Mouse (Mus musculus) G1E-ER4 (cell line): ENCODE data around the gene Rtel1. TPM values are rescaled to one million over a fixed set of nuclear protein-coding genes. Genes with fewer than 3 reads are reported as not detected.

Source experiments
- GATA1 ChIP-seq: IDR thresholded peaks from one replicate; pipeline ENCODE4 v1.8.0; 2012; ENCODE audit warnings: low read length, inconsistent platforms
- polyA plus RNA-seq: library from polyadenylated mRNA; stranded (reverse); fragments of >175 nt; gene quantifications from 2 replicates; pipeline ENCODE4 v1.2.3, GENCODE M21; 2012

The Rtel1 gene
- polyA plus RNA-seq, 1 experiment: 25.1 TPM

- no peak for TF ChIP-seq GATA1
Measured at GRCm38 (mm10) chr2:181370001-181370400, 50.5 kb downstream of the Rtel1 start.

GRCm38 (mm10) chr2:181375787-181376186, 56.2 kb downstream of the Rtel1 start:
- no peak for TF ChIP-seq GATA1

- no peak for TF ChIP-seq GATA1
Measured at GRCm38 (mm10) chr2:181377230-181377629, 57.7 kb downstream of the Rtel1 start.

GRCm38 (mm10) chr2:181378701-181379100, 59.2 kb downstream of the Rtel1 start:
- no peak for TF ChIP-seq GATA1

GRCm38 (mm10) chr2:181379778-181380177, 60.2 kb downstream of the Rtel1 start, which contains the start of gene Lime1:
Gene Lime1, plus strand, starts transcription at chr2:181380078.
- TF ChIP-seq GATA1: no peak

GRCm38 (mm10) chr2:181380251-181380650, 60.7 kb downstream of the Rtel1 start:
- TF ChIP-seq GATA1: no peak

- no peak for TF ChIP-seq GATA1
Measured at GRCm38 (mm10) chr2:181381107-181381506, 61.6 kb downstream of the Rtel1 start.

GRCm38 (mm10) chr2:181381631-181382306, 62.2 kb downstream of the Rtel1 start:
- no peak for TF ChIP-seq GATA1

- TF ChIP-seq GATA1: no peak
Measured at GRCm38 (mm10) chr2:181384463-181384862, 64.9 kb downstream of the Rtel1 start.

GRCm38 (mm10) chr2:181384919-181385391, 65.4 kb downstream of the Rtel1 start:
- no peak for TF ChIP-seq GATA1

- no peak for TF ChIP-seq GATA1
Measured at GRCm38 (mm10) chr2:181385885-181386284, 66.3 kb downstream of the Rtel1 start.

- TF ChIP-seq GATA1: no peak
Measured at GRCm38 (mm10) chr2:181386663-181387210, 67.2 kb downstream of the Rtel1 start.

- TF ChIP-seq GATA1: no peak
Measured at GRCm38 (mm10) chr2:181390136-181390870, 70.8 kb downstream of the Rtel1 start.

GRCm38 (mm10) chr2:181391022-181391421, 71.5 kb downstream of the Rtel1 start:
- no peak for TF ChIP-seq GATA1

- TF ChIP-seq GATA1: no peak
Measured at GRCm38 (mm10) chr2:181391541-181391940, 72.0 kb downstream of the Rtel1 start.

GRCm38 (mm10) chr2:181392600-181393213, 73.2 kb downstream of the Rtel1 start:
- no peak for TF ChIP-seq GATA1
